Mouse (Mus musculus) liver, postnatal 0 days (tissue): Measurements from ENCODE around the gene Tfcp2l1.

Source experiments
- CTCF ChIP-seq: sonication (generic); IDR thresholded peaks from 2 replicates; pipeline ENCODE4 v1.5.1; 2016; ENCODE audit warnings: antibody characterized with exemption, low read depth
- EP300 ChIP-seq: IDR thresholded peaks from 2 replicates; pipeline ENCODE4 v1.6.1; 2016; ENCODE audit warnings: antibody characterized with exemption, low read depth, mild to moderate bottlenecking

GRCm38 (mm10) chr1:118627781-118628464 lies at the start of gene Tfcp2l1:
- TF ChIP-seq CTCF (peak; percentile 48), EP300 (no peak)
